Mouse (Mus musculus): ENCODE data around the gene Fam208b. TPM values are rescaled to one million over a fixed set of nuclear protein-coding genes. Genes with fewer than 3 reads are reported as not detected.
A peak's percentile ranks its signal among the peaks of the same experiment; 100 is the strongest.

Fam208b gene
- total RNA-seq, 2 experiments from 2014 or later = 24.7 to 65.3 TPM

GRCm38 (mm10) chr13:3523459-3523858, 87.4 kb downstream of the Fam208b start:
- ATAC-seq (replicated peaks; ENCODE audit: poor library complexity) = peak; percentile 47

- peak; percentile 62 for ATAC-seq (replicated peaks; ENCODE audit: poor library complexity)
Measured at GRCm38 (mm10) chr13:3519994-3520393, 90.9 kb downstream of the Fam208b start.

GRCm38 (mm10) chr13:3519357-3519756, 91.6 kb downstream of the Fam208b start:
- ATAC-seq (replicated peaks; ENCODE audit: poor library complexity) = peak; percentile 60

Other genes with a start within 250 kb of the Fam208b start
- 612 and 668 TPM in 2 replicates for gene Gdi2, start 73.0 kb downstream of the Fam208b start, total RNA-seq (2015)
- 469 and 501 TPM in 2 replicates for gene Gdi2, start 73.0 kb downstream of the Fam208b start, total RNA-seq (2017)
- gene Asb13, start 22.9 kb upstream of the Fam208b start, total RNA-seq (2015) = 4.4 and 4.7 TPM in 2 replicates
- 3.3 and 3.8 TPM in 2 replicates for gene Asb13, start 22.9 kb upstream of the Fam208b start, total RNA-seq (2017)
- gene Calml3, start 193.2 kb upstream of the Fam208b start, total RNA-seq (2015) = not detected in 2 replicates
- not detected in 2 replicates for gene Calml3, start 193.2 kb upstream of the Fam208b start, total RNA-seq (2017)
- not detected in 2 replicates for gene Calm4, start 226.6 kb upstream of the Fam208b start, total RNA-seq (2015)
- not detected in 2 replicates for gene Calm4, start 226.6 kb upstream of the Fam208b start, total RNA-seq (2017)
- gene Calm5, start 243.1 kb upstream of the Fam208b start, total RNA-seq (2015) = not detected in 2 replicates
- not detected in 2 replicates for gene Calm5, start 243.1 kb upstream of the Fam208b start, total RNA-seq (2017)

Measured in megakaryocyte progenitor cell, adult 5-6 weeks (primary cell).